Mouse (Mus musculus): ENCODE measurements around the gene Dcaf1. TPM values are rescaled to one million over a fixed set of nuclear protein-coding genes. Genes with fewer than 3 reads are reported as not detected.

Dcaf1 gene
- polyA plus RNA-seq (2014; fragmentation: Illumina TruSeq; extraction: RNeasy Lipid Tissue Mini Kit (QIAGEN cat#74804)) = 48.6 TPM

GRCm38 (mm10) chr9:106821618-106822380 lies at the start of gene Dcaf1:
TSS of gene Dcaf1 (plus strand) at chr9:106821874.

GRCm38 (mm10) chr9:106788812-106789321 lies 32.8 kb upstream of the Dcaf1 start, which contains the start of gene Rad54l2:
TSS of gene Rad54l2 (minus strand) at chr9:106789194.

GRCm38 (mm10) chr9:106886828-106887702 lies 65.4 kb downstream of the Dcaf1 start, which contains the start of gene Rbm15b:
TSS of gene Rbm15b (minus strand) at chr9:106887428.

GRCm38 (mm10) chr9:106891829-106892551 lies 70.3 kb downstream of the Dcaf1 start, which contains the start of gene Manf:
TSS of gene Manf (minus strand) at chr9:106891979.

Other genes with a start within 250 kb of the Dcaf1 start
- not detected for gene Iqcf6, start 195.3 kb upstream of the Dcaf1 start, polyA plus RNA-seq (2014; fragmentation: Illumina TruSeq; extraction: RNeasy Lipid Tissue Mini Kit (QIAGEN cat#74804))
- not detected for gene Grm2, start 165.8 kb upstream of the Dcaf1 start, polyA plus RNA-seq (2014; fragmentation: Illumina TruSeq; extraction: RNeasy Lipid Tissue Mini Kit (QIAGEN cat#74804))
- 3.9 TPM for gene Tex264, start 135.9 kb upstream of the Dcaf1 start, polyA plus RNA-seq (2014; fragmentation: Illumina TruSeq; extraction: RNeasy Lipid Tissue Mini Kit (QIAGEN cat#74804))
- gene Rad54l2, start 32.7 kb upstream of the Dcaf1 start, polyA plus RNA-seq (2014; fragmentation: Illumina TruSeq; extraction: RNeasy Lipid Tissue Mini Kit (QIAGEN cat#74804)) = 15.0 TPM
- 24.1 TPM for gene Rbm15b, start 65.6 kb downstream of the Dcaf1 start, polyA plus RNA-seq (2014; fragmentation: Illumina TruSeq; extraction: RNeasy Lipid Tissue Mini Kit (QIAGEN cat#74804))
- gene Manf, start 70.1 kb downstream of the Dcaf1 start, polyA plus RNA-seq (2014; fragmentation: Illumina TruSeq; extraction: RNeasy Lipid Tissue Mini Kit (QIAGEN cat#74804)) = 217 TPM